25 mouse cellular contexts compared by ENCODE assay signal in the genomic region with DNA sequence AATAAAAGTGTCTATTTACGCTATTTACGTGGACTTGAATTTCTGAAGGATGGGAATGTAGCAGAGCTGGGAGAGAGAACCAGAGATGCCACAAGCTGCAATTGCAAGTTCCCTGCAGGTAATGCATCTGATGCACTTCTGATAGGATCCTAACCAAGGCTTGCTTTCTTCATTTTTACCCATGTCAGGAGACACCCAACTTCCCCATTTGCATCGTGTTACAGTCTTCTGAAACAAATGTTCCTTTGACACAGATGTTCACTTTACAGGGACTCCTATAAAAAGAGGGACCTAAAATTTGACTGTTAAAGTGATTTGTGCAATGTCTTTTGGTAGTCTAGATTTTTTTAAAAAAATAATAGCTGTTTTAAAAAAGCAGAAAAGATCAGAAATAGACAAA.
"Had no signal": no experiment of that assay in that cellular context is flagged by ENCODE, and none has a peak within 500 bp of the region (broad histone marks: within the 10 kb centered on the region; RNA-seq: fewer than 3 reads in every experiment).

No protein-coding gene starts in this region.

- H3K4me1 ChIP-seq: heart, embryonic 12.5 days; hindbrain, embryonic 10.5 days; hindbrain, embryonic 12.5 days; intestine, embryonic 15.5 days; liver, embryonic 12.5 days had no signal

- H3K36me3 ChIP-seq: heart, embryonic 10.5 days; heart, embryonic 12.5 days; hindbrain, embryonic 10.5 days; hindbrain, embryonic 12.5 days; intestine, embryonic 15.5 days; limb, embryonic 13.5 days; limb, embryonic 15.5 days; liver, embryonic 12.5 days had no signal

- H3K9me3 ChIP-seq: heart, embryonic 10.5 days; heart, embryonic 12.5 days; hindbrain, embryonic 10.5 days; hindbrain, embryonic 12.5 days; intestine, embryonic 15.5 days; limb, embryonic 13.5 days; limb, embryonic 15.5 days; liver, embryonic 12.5 days had no signal

- DNase-seq: gastrocnemius, postnatal 14 days; gastrocnemius, postnatal 36 days; heart, postnatal 10 days; heart, postnatal 4 days; kidney, adult 18-20 months; kidney, adult 8-10 months; kidney, postnatal 10 days; kidney, postnatal 25 days; kidney, postnatal 4 days; left cerebral cortex, postnatal 4 days had no signal

- H3K27me3 ChIP-seq: heart, embryonic 12.5 days; hindbrain, embryonic 12.5 days; intestine, embryonic 15.5 days; limb, embryonic 13.5 days; limb, embryonic 15.5 days; liver, embryonic 12.5 days had no signal

- ATAC-seq: hindbrain, embryonic 16.5 days; inflammation-experienced regulatory T-cells, adult 6 months; intestine, embryonic 15.5 days; intestine, postnatal 0 days; liver, embryonic 12.5 days had no signal

- H3K4me3 ChIP-seq: heart, embryonic 10.5 days; heart, embryonic 12.5 days; hindbrain, embryonic 10.5 days; hindbrain, embryonic 12.5 days; intestine, embryonic 15.5 days; layer of hippocampus, adult 2 months; left cerebral cortex, adult 2 months; limb, embryonic 13.5 days; limb, embryonic 15.5 days; liver, embryonic 12.5 days had no signal

- H3K27ac ChIP-seq: heart, embryonic 10.5 days; hindbrain, embryonic 10.5 days; hindbrain, embryonic 12.5 days; hindbrain, embryonic 14.5 days; intestine, embryonic 15.5 days; layer of hippocampus, adult 2 months; left cerebral cortex, adult 2 months; limb, embryonic 13.5 days; limb, embryonic 15.5 days; liver, embryonic 12.5 days; liver, embryonic 14.5 days had no signal

- H3K9ac ChIP-seq: heart, embryonic 12.5 days; hindbrain, embryonic 12.5 days; hindbrain, embryonic 14.5 days; intestine, embryonic 15.5 days; limb, embryonic 13.5 days; limb, embryonic 15.5 days; liver, embryonic 12.5 days; liver, embryonic 14.5 days had no signal
